Mouse (Mus musculus) CD8-positive naive resting alpha-beta T cell, adult 2 months (primary cell): ENCODE results near the gene Gm49373.
A peak's percentile ranks its signal among the peaks of the same experiment; 100 is the strongest.
"Not testable (repeated sequence)": the region's sequence is repeated elsewhere in the genome, so short reads cannot be mapped to it uniquely, and the experiment has no call there.

ENCODE experiments used
- DNase-seq, 2 experiments: peaks; one replicate each; pipeline ENCODE4 v3.0.0; 2022; ENCODE audit warnings: low read depth in 2 of 2, low spot score in 2 of 2

Gene Gm49373

GRCm38 (mm10) chr9:21074173-21074572 is 1.3 kb upstream of the Gm49373 start:
- no peak for DNase-seq

GRCm38 (mm10) chr9:21072641-21073040 is 255 bp downstream of the Gm49373 start:
- no peak for DNase-seq

- no peak for DNase-seq
These were observed 5.8 kb downstream of the Gm49373 start, which contains the start of gene Zglp1 for GRCm38 (mm10) chr9:21067006-21067684. TSS of gene Zglp1 (minus strand) at chr9:21067093.

DNA sequence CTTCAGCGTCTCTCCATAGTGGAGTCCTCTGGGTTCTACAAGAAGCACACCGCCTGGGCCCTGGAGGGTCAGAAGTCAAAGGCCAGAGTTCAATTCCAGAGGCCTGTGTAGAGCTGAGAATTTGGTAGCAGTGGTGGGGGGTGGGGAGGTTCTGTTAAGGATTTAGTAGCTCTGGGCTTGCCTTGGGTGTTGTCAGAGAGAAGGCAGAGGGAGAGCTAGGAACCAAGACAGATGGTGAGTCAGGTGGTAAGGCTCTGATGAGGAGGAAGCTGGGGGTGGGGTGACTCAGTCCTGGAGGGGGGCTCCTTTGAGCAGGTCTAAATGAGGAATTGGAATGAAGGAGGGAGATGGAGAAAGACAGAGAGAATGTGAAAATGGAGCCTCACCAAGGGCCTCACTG is 10.0 kb downstream of the Gm49373 start:
- no peak for DNase-seq

- no peak for DNase-seq
These were observed 21.3 kb downstream of the Gm49373 start for GRCm38 (mm10) chr9:21051578-21051977.

DNA sequence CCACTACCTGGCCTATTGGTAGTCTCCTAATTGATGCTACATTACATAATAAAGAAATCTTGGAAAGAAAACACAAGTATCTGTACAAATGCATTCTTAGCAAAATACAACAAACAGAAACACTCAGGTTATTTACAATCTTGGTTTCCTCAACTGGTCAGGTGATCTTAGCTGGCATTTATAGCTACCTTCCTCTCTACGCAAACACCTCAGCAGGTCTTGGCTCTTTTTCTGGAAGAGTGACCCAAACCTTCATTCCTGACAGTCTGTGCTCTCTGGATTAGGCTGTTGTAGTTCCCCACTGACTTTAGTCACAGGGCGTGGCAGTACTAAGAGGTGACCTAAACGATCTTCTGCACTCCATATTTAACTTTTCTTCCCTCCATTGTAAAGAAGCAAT is 27.7 kb downstream of the Gm49373 start:
- DNase-seq = no peak

GRCm38 (mm10) chr9:21044785-21045184 is 28.1 kb downstream of the Gm49373 start:
- DNase-seq = not testable (repeated sequence)

DNA sequence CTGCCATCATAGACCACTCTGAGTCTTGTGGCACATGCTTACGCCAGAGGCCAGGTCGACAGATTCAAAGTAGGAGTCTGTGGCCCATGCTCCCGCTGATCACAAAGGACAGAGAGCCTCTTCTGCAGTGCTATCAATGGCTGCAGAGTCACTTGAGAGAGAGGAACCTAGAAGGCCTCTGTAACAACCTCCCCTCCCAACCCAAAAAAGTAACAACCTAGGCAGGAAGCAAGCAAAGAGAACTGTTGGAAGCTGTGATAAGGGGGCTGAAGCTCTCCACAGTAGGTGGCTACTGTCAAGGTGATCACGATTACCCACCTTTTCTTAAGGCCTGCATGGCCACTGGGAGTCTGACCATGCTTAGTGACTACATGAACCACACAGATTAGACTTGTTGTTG is 29.3 kb downstream of the Gm49373 start:
- no peak for DNase-seq

GRCm38 (mm10) chr9:21041308-21041707 is 31.6 kb downstream of the Gm49373 start:
- DNase-seq = no peak

DNA sequence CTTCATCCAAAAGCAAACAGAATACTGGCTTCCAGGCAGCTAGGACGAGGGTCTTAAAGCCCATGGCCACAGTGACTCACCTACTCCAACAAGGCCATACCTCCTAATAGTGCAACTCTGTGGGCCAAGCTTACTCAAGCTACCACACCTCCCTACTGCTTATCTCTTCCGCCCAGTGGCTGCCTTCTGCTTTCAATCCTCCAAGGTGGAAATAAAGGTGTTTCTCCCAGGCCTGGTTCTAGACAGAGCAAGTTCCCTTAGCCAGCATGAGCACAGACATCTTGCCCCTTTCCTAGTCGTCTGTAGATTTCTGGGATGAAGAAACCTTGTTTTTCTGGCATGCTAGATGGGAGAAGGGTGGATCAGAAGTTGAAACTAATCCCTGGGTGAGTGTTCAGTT is 33.1 kb downstream of the Gm49373 start:
- DNase-seq = no peak

GRCm38 (mm10) chr9:21037481-21037891 is 35.4 kb downstream of the Gm49373 start:
- no peak for DNase-seq

DNA sequence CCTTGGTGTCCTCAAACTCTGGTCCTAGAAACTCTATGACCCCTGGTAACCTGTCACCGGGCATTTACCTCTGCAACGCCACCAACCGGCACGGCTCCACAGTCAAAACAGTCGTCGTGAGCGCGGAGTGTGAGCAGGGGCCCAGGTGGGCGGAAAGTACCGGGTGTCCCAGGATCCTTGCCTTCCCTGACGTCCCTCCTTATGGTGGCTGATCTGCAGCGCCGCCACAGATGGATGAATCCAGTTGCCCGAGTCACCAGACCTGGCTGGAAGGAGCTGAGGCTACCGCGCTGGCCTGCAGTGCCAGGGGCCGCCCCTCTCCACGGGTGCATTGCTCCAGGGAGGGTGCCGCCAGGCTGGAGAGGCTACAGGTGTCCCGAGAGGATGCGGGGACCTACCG is 36.2 kb downstream of the Gm49373 start:
- no peak for DNase-seq

GRCm38 (mm10) chr9:21036161-21036560 is 36.7 kb downstream of the Gm49373 start:
- DNase-seq = no peak

DNA sequence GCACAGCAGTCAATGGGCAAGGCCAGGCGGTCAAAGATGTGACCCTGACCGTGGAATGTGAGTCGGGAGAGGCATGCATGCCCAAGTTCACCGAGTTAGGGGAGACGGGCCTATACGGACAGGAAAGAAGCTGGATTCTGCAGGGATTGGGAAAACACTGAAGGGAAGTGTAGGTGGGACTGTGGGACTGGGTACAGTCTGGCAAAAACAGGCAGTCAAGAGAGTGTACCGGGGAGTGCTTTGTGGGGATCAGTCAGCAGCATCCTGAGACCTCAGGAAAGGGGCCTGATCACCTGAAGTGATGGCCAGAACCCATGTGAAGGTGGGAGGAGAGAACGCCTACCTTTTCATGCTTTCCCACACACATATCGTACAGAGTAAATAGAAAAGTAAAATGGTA is 37.3 kb downstream of the Gm49373 start:
- no peak for DNase-seq

GRCm38 (mm10) chr9:21034481-21035085 is 38.3 kb downstream of the Gm49373 start:
- no peak for DNase-seq

DNA sequence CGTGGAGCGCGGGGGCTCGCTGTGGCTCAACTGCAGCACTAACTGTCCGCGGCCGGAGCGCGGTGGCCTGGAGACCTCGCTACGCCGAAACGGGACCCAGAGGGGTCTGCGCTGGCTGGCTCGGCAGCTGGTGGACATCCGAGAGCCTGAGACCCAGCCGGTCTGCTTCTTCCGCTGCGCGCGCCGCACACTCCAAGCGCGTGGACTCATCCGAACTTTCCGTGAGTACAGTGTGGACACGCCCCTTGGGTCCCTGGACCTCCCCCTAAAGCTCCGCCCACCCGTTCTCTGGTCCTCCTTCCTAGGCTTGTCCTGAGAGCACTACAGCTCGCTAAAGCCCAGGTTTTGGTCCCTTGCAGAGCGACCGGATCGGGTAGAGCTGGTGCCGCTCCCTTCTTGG is 39.8 kb downstream of the Gm49373 start:
- DNase-seq = peak; percentile 65 to 82

- no peak for DNase-seq
These were observed 40.4 kb downstream of the Gm49373 start for GRCm38 (mm10) chr9:21032491-21032890.

DNA sequence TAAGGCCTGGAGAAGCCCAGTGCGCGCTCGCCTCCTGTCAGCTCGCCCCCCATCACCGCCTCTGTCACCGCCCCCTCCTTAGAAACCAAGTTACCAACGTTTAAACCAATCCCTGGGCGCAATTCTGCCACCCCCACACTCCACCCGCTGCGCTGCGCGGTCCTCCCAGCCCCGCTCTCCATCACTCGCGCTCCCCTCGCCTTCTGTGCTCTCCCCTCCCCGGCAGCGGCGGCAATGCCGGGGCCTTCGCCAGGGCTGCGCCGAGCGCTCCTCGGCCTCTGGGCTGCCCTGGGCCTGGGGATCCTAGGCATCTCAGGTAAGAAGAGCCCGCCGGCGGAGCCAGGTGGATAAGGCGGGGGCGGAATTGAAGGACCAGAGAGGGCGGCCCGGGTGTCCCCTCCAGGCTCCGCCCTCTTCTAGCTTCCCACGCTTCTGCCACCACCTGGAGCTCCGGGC is 41.0 kb downstream of the Gm49373 start, which contains the start of gene Icam5:
Gene Icam5, plus strand, starts transcription at position 178 of the 456 bp plus-strand sequence.
- peak in 1 of 2 experiments; percentile 32 for DNase-seq

DNA sequence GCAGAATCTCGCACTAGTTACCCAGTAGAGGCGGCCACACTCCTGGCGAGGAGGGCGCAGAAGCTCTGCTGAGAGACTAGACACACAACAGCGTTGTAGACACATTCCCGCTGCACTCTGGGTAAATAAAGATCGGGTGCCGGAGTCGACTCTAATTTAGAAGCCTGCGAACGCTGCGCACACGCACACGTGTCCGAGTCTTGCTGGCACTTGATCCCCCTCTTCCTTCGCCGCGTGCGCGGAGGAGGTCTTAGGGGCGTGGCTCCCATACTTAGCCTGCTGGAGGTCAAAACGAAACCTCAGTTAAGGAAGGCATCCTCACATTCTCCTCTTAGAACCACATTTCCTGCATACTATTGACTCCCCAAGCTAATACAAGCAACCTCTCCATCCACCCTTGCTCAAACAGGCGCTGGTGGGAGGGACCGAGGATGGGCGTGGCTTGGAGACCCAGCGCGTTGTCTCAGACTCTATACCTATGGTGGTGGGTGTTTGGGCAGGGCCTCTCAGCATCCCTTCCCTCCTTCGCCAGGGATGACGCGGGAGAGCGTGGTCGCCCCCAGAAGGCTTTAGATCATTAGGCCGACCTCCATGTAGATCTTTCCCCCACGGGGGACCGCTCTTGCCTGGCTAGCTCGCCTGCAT is 41.5 kb downstream of the Gm49373 start:
- peak in 1 of 2 experiments; percentile 60 for DNase-seq

DNA sequence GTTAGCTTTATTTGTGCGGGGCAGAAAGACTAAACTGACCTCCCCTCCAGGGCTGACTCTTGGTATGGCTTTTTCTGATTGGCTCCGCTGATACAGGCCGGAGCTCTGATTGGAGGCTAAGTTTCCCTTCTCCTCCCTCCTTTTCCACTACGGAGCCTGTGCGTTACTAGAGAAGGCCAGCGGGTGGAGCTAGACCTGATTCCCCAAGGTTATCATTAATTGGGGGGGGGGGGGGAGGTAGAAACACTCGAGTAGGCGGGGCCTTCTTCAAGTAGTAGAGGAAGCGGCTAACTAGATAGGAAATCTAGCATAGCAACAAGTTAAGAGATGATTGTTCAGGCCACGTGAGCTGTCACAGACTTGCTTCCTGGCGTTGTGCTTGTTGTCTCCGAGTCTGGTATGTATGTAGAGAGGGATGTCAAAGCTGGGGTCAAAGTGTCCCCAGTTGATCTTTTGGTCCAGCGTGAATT is 42.1 kb downstream of the Gm49373 start:
- DNase-seq = peak; percentile 80 to 89

- peak in 1 of 2 experiments; percentile 26 for DNase-seq
These were observed 42.8 kb downstream of the Gm49373 start for GRCm38 (mm10) chr9:21030055-21030600.
